Mouse (Mus musculus): ENCODE data around the gene Mtx1.
"Not testable (repeated sequence)": the region's sequence is repeated elsewhere in the genome, so short reads cannot be mapped to it uniquely, and the experiment has no call there.

Gene Mtx1

GRCm38 (mm10) chr3:89242331-89242895 lies 15.5 kb upstream of the Mtx1 start:
- DNase-seq (ENCODE audit: extremely low read depth, low read depth, low spot score) = no peak

- no peak for DNase-seq (ENCODE audit: extremely low read depth, low read depth, low spot score)
These were observed 11.6 kb upstream of the Mtx1 start for GRCm38 (mm10) chr3:89238494-89238893.

GRCm38 (mm10) chr3:89237682-89238081 lies 10.8 kb upstream of the Mtx1 start:
- DNase-seq (ENCODE audit: extremely low read depth, low read depth, low spot score) = no peak

GRCm38 (mm10) chr3:89236516-89236915 lies 9.6 kb upstream of the Mtx1 start:
- DNase-seq (ENCODE audit: extremely low read depth, low read depth, low spot score) = no peak

GRCm38 (mm10) chr3:89233562-89234110 lies 6.7 kb upstream of the Mtx1 start:
- DNase-seq (ENCODE audit: extremely low read depth, low read depth, low spot score) = no peak

GRCm38 (mm10) chr3:89232614-89233013 lies 5.7 kb upstream of the Mtx1 start:
- no peak for DNase-seq (ENCODE audit: extremely low read depth, low read depth, low spot score)

- no peak for DNase-seq (ENCODE audit: extremely low read depth, low read depth, low spot score)
These were observed 4.9 kb upstream of the Mtx1 start for GRCm38 (mm10) chr3:89231772-89232275.

GRCm38 (mm10) chr3:89231345-89231744 lies 4.5 kb upstream of the Mtx1 start:
- no peak for DNase-seq (ENCODE audit: extremely low read depth, low read depth, low spot score)

- DNase-seq (ENCODE audit: extremely low read depth, low read depth, low spot score) = no peak
These were observed 3.7 kb upstream of the Mtx1 start for GRCm38 (mm10) chr3:89230561-89230960.

- no peak for DNase-seq (ENCODE audit: extremely low read depth, low read depth, low spot score)
These were observed 2.4 kb upstream of the Mtx1 start for GRCm38 (mm10) chr3:89229276-89229675.

- DNase-seq (ENCODE audit: extremely low read depth, low read depth, low spot score) = no peak
These were observed 1.9 kb upstream of the Mtx1 start, which contains the start of gene Muc1 for GRCm38 (mm10) chr3:89228836-89229235. Muc1 (plus strand) TSS chr3:89229057.

- no peak for DNase-seq (ENCODE audit: extremely low read depth, low read depth, low spot score)
These were observed 1.3 kb upstream of the Mtx1 start for GRCm38 (mm10) chr3:89228180-89228549.

- DNase-seq (ENCODE audit: extremely low read depth, low read depth, low spot score) = no peak
These were observed 655 bp upstream of the Mtx1 start for GRCm38 (mm10) chr3:89227307-89228179.

GRCm38 (mm10) chr3:89226361-89226760 lies 527 bp downstream of the Mtx1 start:
- DNase-seq (ENCODE audit: extremely low read depth, low read depth, low spot score) = no peak

- no peak for DNase-seq (ENCODE audit: extremely low read depth, low read depth, low spot score)
These were observed 970 bp downstream of the Mtx1 start for GRCm38 (mm10) chr3:89225918-89226317.

GRCm38 (mm10) chr3:89225321-89225815 lies 1.5 kb downstream of the Mtx1 start:
- no peak for DNase-seq (ENCODE audit: extremely low read depth, low read depth, low spot score)

- no peak for DNase-seq (ENCODE audit: extremely low read depth, low read depth, low spot score)
These were observed 2.1 kb downstream of the Mtx1 start for GRCm38 (mm10) chr3:89224796-89225195.

GRCm38 (mm10) chr3:89221167-89221566 lies 5.7 kb downstream of the Mtx1 start:
- no peak for DNase-seq (ENCODE audit: extremely low read depth, low read depth, low spot score)

- no peak for DNase-seq (ENCODE audit: extremely low read depth, low read depth, low spot score)
These were observed 7.3 kb downstream of the Mtx1 start for GRCm38 (mm10) chr3:89219546-89219945.

GRCm38 (mm10) chr3:89218271-89218670 lies 8.6 kb downstream of the Mtx1 start:
- no peak for DNase-seq (ENCODE audit: extremely low read depth, low read depth, low spot score)

- DNase-seq (ENCODE audit: extremely low read depth, low read depth, low spot score) = not testable (repeated sequence)
These were observed 10.5 kb downstream of the Mtx1 start for GRCm38 (mm10) chr3:89216407-89216806.

GRCm38 (mm10) chr3:89215853-89216252 lies 11.0 kb downstream of the Mtx1 start:
- DNase-seq (ENCODE audit: extremely low read depth, low read depth, low spot score) = no peak
